Mouse (Mus musculus): Measurements from ENCODE around the gene Krt16.

The Krt16 gene

DNA sequence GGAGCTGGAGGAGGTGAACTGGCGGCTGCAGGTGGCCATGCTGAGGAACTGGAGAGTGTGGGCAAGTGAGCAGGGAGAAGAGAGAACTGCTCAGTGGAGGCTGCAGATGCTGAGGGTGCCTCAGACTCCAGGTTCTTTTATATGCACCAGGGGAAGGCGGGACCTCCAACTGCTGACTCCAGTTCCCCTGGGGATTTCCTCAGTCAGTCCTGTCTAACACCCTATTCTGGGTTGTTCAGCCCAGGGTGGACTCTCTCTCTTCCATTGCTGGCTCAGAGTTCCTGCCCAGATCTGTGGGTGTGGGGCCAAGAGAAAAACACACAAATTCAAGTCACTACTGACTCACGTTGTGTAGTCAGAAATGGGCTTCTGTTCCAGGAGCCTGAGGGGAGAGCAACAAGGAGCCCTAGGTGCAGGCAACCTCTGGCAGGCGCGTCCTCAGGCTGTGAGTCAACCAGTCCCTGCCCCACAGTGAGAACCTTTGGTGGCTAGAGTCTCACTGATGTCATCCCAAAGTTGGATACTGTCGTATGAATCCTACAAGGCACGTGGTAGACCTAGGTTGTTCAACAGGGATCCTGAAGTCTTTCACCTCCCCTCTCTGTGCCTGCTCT, at the start of gene Krt16:
TSS of gene Krt16 (minus strand) at position 51 of the 614 bp plus-strand sequence.
- no peak for DNase-seq

DNA sequence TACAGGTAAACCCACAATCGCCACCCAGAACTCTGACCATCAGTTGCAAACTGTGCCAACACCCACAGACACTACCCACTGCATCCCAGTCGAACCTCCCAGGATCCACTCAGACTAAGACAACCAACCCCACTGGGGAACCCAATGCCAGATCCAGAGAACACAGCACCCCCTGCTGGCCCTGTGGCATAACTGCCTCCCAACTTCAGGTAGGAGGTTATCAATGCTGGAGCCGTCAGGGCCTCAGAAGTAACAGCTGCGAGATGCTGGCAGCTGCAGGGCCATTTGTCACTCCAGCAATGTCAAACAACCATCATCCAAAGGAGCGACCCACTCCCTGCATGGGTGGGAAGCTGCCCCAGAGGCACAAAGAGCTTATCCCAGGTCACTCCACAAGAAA, 49.1 kb upstream of the Krt16 start:
- DNase-seq, result no peak

DNA sequence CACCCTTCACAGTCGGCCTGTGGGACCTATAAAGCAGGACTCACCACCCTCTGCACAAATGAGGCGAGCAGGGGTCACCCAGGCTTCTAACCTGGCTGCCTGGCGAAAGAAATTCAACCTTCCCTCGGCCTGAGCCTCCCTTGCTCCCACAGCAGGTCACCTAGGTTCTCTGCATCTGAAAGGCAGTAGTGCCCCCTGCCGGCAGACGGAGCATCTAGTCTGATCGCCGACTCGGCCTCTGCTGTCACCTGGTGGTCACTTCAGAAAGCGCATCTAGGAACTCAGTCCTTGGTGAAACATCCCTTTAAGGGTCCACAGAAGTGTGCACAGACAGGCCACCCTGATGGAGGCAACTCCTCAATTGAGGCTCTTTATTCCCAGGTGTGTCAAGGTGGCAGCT, 46.6 kb upstream of the Krt16 start:
- peak; percentile 55 for DNase-seq

- DNase-seq, result no peak
Measured at GRCm38 (mm10) chr11:100292884-100293283, 44.2 kb upstream of the Krt16 start.

DNA sequence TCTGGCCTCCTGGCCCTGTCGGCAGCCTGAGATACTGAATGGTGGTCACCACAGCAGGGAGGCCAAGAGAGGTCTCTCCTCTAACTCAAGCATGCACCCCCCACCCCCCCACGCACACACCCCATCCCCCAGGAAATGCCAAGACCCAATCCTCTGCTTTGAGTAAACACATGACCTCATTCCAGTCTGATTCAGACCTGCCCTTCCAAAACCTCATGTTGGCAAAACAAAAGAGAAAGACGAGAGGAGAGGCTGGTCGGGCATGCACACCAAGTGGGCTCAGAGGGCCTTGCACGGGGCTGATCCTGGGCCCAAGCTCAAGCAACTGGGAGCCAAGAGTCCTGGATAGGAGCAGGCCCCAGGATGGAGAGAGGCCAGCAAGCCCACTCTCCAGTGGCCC, 41.5 kb upstream of the Krt16 start:
- DNase-seq, result no peak

DNA sequence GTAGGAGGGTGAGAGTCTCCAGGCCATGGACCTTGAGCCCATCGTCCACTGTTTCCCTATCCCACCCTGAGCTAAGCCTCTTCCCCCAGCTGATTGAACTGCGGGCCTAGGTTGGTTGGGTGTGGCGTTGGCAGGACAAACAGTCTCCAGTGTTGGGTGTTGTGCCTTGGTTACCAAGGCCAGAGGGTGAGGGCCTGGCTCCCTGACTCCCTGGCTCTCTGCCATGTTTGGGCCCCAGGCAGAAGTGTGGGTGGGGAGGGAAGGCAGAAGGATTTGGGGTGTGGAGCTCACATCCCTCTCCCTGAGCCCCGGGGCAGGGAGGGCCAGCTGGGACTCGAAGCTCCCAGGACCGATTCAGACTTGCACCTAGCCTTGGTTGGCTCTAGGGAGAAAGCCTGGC, 40.2 kb upstream of the Krt16 start:
- DNase-seq, result no peak

- DNase-seq, result no peak
Measured at GRCm38 (mm10) chr11:100287024-100287423, 38.3 kb upstream of the Krt16 start.

DNA sequence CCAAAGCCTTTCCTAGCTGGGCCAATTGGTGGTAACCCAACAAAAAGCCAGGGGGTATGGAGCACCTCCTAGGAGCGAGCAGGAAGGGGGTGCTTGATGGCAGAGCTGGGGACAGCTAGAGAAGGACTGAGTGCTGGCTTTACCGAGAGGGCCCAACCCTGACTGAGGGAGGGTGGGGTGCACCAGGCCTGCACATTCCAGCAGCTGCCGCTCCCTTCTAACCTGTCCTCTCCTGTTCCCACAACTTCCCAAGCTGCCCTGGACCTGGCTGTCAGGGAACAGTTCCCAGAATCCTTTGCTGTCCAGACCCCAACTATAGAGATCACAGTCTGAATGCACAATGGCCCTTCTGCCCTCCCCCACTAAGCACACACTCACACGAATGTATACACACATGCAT, 36.3 kb upstream of the Krt16 start:
- DNase-seq, result no peak

DNA sequence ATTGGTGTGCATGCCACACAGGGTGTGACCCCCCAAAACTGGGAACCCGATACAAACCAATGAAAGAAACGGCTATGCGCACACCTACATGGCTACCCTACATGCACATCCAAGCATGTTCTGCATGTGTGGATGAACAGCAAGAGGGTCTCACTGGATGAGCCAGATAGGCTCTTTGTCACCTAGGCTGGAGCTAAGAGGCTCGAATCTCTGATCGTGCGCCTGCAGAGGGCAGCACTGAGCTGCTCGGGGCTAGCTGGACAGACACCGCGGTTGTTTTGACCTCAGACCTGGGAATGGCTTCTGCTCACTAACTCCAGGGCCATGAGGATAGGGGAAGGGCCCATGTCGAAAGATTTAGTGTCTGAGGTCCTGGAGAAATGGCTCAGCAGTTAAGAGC, 33.8 kb upstream of the Krt16 start:
- peak; percentile 45 for DNase-seq

DNA sequence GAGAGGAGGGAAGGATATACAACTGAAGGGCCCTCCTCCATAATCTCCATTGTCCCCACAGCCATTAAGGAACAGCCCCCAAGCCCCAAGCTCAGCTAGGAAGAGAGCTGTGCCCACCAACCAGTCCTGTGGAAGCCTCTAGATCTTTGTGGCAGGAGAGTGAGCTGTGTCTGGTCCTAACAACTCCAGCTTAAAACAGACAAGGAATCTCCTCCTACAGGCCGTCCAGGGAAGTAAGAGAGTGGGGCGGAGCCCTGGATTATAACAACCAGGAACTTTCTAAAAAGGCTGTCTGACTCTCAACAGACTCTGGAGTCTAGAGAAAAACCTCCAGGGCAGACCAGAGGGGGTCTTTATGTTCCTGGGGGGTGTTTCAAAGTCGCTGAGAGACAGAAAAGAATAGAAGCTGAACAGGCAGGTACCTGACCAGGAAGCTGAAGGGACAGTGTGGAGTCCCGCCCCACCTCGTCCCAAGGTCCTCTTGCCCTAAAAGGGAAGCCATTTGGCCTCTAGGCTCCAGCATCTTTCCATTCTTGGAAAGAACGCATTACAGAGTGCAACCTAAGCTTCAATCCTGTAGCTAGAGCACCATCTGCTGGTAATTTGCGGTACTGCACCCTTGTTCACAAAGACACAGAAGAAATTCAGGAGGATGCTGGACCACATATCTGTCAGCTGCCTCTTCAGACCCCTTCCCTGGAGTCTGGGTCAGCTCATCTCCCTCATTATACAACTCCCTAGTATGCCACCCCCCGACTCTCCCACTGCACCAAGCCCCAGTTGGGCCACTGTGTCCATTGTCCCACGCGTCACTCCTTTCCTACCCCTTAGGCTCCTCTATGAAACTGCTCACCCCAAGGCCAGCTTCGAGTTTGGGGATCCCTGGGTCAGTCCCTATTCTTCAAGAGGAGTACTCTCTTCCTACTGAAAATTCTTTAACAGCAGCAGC, 33.2 kb upstream of the Krt16 start:
- peak; percentile 68 for DNase-seq

DNA sequence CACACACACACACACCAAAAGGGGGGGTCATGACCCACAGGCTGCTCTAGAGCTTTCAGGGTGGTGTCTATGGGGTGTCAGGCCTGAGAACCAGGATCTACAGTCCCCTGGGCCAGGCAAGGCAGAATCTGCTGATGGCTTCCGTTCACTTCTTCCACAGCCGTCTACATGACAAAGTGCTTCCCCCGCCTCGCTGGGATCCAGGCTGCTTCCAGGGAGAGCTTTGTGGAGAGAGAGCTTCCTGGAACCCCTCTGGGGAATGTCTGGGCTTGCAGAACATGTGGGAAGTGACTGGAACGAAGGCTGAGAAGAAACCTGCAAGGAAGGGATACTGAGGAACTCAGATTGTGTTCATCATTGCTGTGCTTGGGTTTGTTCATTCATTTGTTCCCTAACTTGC, 30.1 kb upstream of the Krt16 start:
- no peak for DNase-seq

DNA sequence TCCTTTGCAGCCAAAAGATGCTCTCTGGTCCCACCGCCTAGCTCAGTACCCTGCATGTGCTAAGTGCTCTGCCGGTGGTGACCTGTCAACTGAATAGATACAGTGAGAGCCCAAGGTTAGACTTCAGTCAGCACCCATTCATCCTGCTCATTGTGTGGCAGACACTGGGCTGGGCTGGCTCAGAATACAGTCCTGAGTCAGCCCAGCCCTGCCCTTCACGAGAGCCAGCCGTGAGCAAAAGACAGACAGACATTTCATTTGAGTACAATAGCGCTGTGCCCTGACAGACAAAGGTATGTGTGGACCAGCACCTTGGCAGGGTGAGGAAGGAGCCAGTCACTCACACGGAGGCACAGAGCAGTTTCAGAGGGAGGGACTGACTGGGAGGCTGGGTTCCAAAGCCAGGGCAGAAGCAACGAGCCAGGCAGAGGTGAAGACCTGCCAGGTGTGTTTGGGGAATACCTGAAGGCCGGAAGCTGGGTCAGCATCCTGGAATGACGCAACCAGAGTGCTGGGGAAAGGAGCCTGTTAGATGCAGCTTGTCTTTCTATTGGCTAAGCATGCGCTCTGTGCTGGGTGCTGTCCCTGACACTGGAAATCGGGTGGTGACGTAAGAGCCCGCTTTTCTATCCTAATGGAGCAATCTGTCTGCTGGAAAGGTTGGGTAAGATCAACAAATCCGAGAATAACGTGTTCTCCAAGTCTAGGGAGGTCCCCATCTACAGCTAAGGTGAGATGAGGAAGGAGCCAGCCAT, 29.2 kb upstream of the Krt16 start:
- no peak for DNase-seq

- DNase-seq, result no peak
Measured at GRCm38 (mm10) chr11:100275466-100275865, 26.8 kb upstream of the Krt16 start.

DNA sequence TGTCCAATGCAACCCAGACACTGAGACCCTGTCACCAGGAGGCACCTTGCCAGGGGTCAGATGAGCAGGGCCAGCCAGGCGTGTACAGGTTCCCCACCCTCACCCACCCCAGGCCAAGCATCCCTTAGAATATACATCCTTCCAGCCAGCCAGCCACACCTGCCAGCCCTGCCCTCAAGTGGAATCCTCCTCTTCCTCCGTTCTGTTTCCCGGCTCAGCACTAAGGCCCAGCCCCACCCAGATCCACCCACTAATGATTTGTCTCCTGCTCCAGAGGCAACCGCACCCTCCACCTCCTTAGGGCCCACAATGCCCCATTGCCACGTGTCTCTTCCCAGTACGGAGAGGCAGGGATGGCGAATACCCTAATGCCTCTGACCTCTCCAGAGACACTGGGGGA, 26.0 kb upstream of the Krt16 start:
- DNase-seq, result no peak

DNA sequence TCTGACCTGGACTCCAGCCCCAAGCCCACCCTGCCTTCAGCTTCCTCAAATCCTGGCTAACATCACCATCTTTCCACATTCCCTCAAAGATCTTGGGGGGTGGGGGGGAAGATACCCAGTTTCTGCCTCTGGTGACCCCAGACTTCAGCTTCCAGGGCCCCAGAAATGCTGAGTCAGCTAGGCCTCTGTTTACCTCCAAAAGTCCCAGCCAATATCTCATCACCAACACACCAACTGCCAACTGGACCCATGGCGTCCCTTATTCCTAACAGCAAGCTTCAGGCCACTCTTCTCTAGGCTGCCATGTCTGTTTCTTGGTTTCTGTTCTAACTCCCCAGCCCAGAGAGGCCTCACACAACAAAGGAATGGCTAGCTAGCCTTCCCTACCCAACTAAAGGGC, 23.2 kb upstream of the Krt16 start:
- no peak for DNase-seq

DNA sequence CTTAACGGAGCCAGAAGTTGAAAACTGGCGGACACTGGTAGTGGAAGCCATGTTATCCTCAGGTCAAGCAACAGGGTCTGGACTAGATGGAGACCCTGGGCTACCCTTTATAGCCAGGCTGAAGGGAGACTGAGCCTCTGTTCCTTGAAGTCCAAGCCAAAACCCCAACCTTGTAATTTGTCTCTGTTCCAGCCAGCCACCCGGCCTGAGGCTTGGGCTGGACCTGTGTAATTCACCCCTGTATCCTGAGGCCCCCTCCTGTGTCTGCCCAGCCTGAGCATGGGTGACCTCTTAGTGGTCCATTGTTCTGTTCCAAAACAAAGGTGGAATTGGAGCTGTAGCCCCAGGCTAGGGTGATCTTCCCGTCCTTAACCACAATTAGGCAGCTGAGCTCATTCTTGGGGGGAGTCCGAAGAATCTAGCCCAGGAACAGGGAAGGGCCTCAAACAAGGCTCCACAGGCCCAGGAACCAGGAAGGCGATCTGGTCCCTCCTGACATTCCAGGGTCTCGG, 21.2 kb upstream of the Krt16 start, which contains the start of gene Krt42:
TSS of gene Krt42 (minus strand) at position 51 of the 512 bp plus-strand sequence.
- DNase-seq, result no peak

GRCm38 (mm10) chr11:100262058-100262980, 13.6 kb upstream of the Krt16 start:
- DNase-seq, result no peak

DNA sequence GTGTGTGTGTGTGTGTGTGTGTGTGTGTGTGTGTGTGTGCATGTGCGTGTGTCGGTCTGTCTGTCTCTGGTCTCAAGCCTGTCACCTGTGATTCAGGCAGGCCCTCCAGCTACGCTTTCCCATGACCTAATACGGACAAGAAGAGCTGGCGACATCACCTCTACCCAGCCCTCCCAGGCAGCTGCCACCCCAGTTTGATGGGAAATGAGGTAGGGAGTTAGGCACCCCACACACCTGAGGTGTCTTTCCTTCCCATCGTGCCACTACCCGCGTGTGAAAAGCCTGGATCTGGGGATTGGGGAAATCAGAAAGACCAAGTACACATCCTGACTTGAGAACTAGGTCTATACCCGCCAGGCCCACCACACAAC, 12.5 kb upstream of the Krt16 start:
- no peak for DNase-seq

DNA sequence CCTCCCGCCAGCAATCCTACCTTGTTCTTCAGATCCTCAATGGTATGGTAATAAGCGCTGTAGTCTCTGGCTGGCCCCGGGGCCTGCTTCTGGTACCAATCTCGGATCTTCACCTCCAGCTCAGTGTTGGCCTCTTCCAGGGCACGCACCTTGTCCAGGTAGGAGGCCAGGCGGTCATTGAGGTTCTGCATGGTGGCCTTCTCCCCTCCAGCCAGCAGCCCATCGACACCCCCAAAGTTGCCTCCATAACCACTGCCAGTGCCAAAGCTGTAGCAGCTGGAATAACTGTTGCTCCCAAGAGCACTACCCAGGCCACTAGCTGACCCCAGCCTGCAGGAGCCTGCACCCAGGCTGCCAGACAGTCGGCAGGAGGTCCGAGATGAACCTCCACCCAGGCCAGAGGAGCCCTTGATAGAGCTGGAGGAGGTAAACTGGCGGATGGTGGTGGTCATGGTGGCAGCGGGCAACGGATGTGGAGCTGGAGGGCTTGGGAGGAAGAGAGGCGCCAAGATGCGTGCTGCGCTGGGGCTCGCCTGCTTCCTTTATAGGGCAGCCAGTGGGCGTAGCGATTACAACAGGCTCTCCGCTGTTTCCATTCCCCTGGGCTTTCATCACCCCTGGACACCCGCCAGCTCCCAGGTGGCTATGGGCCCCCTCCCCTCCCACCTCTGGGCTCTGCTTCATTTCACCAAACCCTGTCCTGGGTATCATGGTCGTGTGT, 12.0 kb upstream of the Krt16 start, which contains the start of gene Krt17:
TSS of gene Krt17 (minus strand) at position 516 of the 721 bp plus-strand sequence.
- DNase-seq, result no peak

DNA sequence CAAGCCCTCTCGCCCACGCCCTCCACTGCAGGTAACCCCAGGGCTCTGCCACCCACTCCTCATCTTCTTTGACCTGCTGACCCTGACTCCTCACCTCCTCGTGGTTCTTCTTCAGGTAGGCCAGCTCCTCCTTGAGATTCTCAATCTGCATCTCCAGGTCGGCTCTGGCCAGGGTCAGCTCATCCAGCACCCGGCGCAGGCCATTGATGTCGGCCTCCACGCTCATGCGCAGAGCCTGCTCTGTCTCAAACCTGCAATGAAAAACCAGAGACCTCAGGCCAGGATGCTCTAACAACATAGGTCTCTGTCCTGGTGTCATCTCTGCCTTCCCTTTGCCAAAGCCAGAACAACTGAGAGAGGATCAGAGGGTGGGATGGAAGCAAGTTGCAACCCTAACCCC, 10.4 kb upstream of the Krt16 start:
- DNase-seq, result no peak

- DNase-seq, result no peak
Measured at GRCm38 (mm10) chr11:100257967-100258366, 9.3 kb upstream of the Krt16 start.

Measured in cerebellum, adult 11 months (tissue).